Mouse (Mus musculus) cortical plate, adult 2 months (tissue): ENCODE measurements around the gene Ddi2.

ENCODE experiments used
- CTCF ChIP-seq: fragments of 200-500 bp; IDR thresholded peaks from 2 replicates; pipeline ENCODE4 v1.5.1; 2011; ENCODE audit warnings: mild to moderate bottlenecking, control low read depth, low read length; ENCODE audit not compliant: insufficient read depth; ENCODE audit errors: extremely low read depth
- POLR2A ChIP-seq: fragments of 200-500 bp; IDR thresholded peaks from 2 replicates; pipeline ENCODE4 v1.6.1; 2011; ENCODE audit warnings: mild to moderate bottlenecking, low read length, control low read depth; ENCODE audit not compliant: insufficient read depth; ENCODE audit errors: extremely low read depth

- TF ChIP-seq CTCF (no peak), POLR2A (no peak)
These were observed 42.3 kb downstream of the Ddi2 start for GRCm38 (mm10) chr4:141680892-141681291.
